Mouse (Mus musculus) urinary bladder, postnatal 0 days (tissue): ENCODE data around the gene Nav2. TPM values are rescaled to one million over a fixed set of nuclear protein-coding genes. Genes with fewer than 3 reads are reported as not detected.

Experiments
- polyA plus RNA-seq: library from polyadenylated mRNA; unstranded; fragments of >200 nt; fragmentation: Nextera tagmentation; extraction: Ambion mirVana; gene quantifications from 2 replicates; pipeline ENCODE4 v1.2.1, GENCODE M21; 2015

The Nav2 gene
- 14.5 and 16.9 TPM in 2 replicates for polyA plus RNA-seq

DNA sequence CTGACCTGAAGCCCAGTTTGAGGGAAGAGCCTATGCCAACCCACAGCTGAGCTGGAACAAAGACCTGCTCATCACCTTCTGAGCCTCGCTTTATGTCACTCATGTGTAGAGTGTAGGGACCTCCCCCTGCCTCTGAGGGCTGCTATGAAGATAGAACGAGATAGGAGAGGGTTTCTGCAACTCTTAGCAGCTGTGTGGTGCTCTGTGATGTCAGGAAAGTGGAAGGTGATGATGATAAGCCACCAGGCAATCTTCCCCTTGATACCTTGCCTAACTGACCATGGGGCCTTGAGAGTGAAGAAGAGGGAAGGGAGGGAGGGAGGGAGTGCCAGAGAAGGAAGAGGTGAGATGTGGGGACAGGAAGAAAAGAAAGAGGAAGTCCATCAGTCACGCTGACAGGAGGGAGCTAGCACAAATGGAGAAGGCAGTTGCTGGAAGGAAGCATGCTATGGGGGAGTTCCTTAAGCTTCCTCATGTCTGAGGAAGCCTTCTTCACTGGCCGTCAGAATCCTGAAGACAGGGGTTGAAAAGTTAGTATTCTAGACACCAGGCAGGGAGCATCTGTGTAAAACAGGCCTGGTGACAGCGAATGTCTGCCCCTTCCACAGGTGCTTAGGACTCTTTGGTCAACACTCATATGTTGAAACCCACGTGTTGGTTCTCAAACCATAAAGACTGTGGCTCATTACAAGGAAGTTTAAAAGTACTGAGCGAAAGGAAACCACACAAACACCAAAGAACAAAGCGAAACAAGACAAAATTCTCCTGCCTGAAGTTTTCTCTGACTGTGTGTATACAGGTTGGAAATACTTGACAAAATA lies at the start of gene Nav2:
Gene Nav2, plus strand, starts transcription at position 196 of the 821 bp plus-strand sequence.

DNA sequence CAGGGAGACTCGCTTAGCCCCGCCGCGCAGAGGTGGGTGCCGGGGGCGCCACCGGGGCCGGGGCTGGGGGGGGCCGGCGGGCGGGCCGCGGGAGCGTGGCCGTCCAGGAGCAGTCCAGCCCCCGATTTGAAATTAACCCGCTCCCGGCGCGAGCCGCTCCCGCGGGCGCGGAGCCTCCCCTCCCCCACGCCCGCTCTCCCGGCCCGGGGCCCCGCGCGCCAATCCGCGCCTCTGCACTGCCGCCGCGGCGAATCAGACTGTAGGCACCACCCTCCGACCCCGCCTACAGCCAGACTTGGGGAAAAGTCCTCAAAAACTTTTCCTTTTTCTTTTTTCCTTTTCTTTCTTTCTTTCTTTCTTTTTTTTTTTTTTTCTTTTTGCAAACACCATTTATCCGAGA lies 27.0 kb upstream of the Nav2 start, which contains the start of gene E2f8:
Gene E2f8, minus strand, starts transcription at position 111 of the 400 bp plus-strand sequence.

DNA sequence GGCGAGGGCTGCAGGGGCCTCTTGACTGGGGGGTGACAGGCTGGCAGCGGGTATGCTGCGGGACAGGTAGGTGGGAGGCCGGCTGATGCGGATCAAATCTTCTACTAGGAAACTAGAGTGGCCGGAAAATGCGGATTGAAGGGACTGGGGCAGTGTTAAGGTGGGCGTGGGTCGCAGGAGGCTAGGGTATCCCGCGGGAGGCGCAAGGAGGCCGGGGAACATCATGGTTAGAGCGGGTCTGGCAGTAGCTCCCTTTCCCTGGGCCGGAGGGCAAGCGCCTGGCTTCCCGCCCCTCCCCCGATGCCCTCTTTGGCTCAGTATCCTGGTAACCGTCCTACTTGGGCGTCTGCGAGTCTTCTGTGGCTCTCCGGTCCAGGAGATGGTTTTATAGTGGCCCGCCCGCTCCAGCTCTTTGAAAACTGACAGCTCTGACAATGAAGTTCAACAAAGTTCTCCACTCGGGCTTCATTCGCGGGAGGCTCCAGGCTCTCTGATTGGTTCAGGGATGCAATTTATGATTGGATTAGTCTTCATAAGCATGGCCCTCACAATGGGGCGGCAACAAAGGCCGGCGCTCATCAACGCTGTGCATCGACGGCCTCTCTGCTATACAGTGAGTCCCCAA lies 728.1 kb downstream of the Nav2 start, which contains the start of gene Dbx1:
Gene Dbx1, minus strand, starts transcription at position 359 of the 625 bp plus-strand sequence.

Other genes with a start within 250 kb of the Nav2 start
- gene Zdhhc13, start 119.7 kb upstream of the Nav2 start, polyA plus RNA-seq: 24.4 and 28.7 TPM in 2 replicates
- gene Csrp3, start 60.7 kb upstream of the Nav2 start, polyA plus RNA-seq: not detected in 2 replicates
- 3.6 and 5.8 TPM in 2 replicates for gene E2f8, start 27.1 kb upstream of the Nav2 start, polyA plus RNA-seq